Mouse (Mus musculus): ENCODE results near the gene Basp1. TPM values are rescaled to one million over a fixed set of nuclear protein-coding genes. Genes with fewer than 3 reads are reported as not detected.

Gene Basp1
- polyA plus RNA-seq, 1 experiment from 2014 or later, result 7.8 TPM

DNA sequence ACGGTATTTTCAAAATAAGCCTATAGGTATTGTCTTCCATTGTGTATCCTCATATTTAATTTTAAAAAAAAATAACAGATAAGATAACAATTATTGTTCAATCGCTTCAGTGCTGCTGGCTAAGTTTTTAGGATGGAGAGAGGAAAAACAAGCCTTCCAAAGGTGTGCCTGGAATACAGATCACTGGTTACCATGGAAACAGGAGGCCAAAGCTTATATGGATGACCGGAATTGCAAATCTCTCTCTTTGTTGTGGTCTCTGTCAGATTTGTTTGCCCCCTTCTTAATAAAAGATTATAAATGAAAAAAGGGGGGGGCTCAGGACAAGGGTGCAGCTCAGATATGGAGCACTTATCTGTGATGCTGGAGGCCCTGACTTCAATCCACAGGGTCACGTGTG is 2.4 kb upstream of the Basp1 start:
- peaks cover 13% of the 10 kb centered on the region for H3K4me1 ChIP-seq (replicated peaks)
- ATAC-seq (replicated peaks; ENCODE audit: insufficient number of reproducible peaks, insufficient read depth, low FRiP score, low read depth), result no peak
- 62% methylated on average over 4 of the region's 4 CpGs for WGBS

DNA sequence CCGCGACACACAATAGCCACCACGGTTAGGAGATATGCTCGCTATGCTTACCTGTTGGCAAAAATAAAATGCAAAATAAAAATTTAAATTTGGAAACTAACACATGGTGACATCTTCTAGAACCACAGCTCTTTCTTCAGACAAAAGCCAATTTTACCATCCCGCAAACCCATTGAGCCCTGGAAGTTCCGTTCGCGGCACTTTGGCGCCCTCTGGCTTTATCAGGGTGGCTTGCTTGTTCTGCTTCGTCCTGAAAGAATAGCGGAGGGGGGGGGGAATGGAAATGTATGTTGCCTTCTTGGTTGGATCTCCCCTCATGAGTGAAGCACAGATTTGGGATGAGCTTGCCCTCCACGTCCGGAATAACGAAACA is 1.2 kb upstream of the Basp1 start:
- H3K4me3 ChIP-seq, result peak overlapping the region; percentile 79
- H3K4me2 ChIP-seq, result peak overlapping the region; percentile 95
- no peaks in the 10 kb centered on the region for H3K9me3 ChIP-seq (replicated peaks)
- WGBS, result under 1% methylated on average over 14 of the region's 14 CpGs
- peaks cover 6% of the 10 kb centered on the region; the same call in 1 of the 2 replicates for H3K27me3 ChIP-seq
- H3K9ac ChIP-seq, result no peak overlapping the region
- H3K4me1 ChIP-seq (replicated peaks), result peaks cover 13% of the 10 kb centered on the region
- no peaks in the 10 kb centered on the region for H3K36me3 ChIP-seq
- no peak overlapping the region for H3K27ac ChIP-seq
- ATAC-seq (replicated peaks; ENCODE audit: insufficient number of reproducible peaks, insufficient read depth, low FRiP score, low read depth), result peak; percentile 29; the same call in 1 of the 2 replicates

More for the DNA sequence above, 2.4 kb upstream of the Basp1 start:
- no peaks in the 10 kb centered on the region for H3K36me3 ChIP-seq
- no peaks in the 10 kb centered on the region for H3K9me3 ChIP-seq (replicated peaks)
- H3K4me2 ChIP-seq, result no peak overlapping the region
- no peak overlapping the region for H3K27ac ChIP-seq
- H3K9ac ChIP-seq, result no peak overlapping the region
- H3K27me3 ChIP-seq, result peaks cover 6% of the 10 kb centered on the region; the same call in 1 of the 2 replicates
- no peak overlapping the region for H3K4me3 ChIP-seq

DNA sequence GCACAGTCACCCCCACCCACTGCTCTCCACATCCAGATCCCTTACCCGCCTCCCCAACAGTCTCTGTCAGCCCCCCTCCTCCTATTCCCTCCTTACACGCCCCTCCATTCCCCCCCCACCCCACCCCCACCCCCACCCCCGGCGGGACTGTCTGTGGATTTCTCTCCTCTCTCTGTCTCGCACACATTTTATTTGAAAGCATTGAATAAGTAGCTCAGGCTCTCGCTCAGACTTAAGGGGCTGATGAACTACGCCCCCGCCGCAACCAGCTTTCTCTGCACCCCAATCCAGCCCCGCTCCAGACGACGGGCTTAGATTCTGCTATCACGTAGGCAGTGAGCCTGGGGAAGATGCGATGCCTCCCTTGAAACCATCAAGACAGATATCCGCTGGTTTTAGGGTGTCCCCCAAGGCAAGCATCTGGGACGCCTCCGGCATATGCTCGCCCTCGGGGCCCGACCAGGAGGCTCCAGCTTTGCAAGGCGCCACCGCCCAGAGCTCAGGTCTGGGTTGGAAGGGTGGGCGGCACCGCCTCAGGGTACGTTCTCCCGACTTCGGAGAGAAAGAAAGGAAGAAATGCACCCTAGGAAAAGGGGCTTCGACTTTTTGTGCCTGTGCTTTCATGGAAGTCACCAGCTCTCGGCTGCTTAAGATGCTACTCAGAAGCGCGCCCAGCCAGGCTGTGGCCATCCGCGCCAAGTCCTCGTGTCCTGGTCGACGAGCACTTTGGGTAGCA is 615 bp upstream of the Basp1 start:
- Histone ChIP-seq H3K9ac (peak overlapping the region; percentile 67), H3K36me3 (no peaks in the 10 kb centered on the region), H3K9me3 (replicated peaks) (no peaks in the 10 kb centered on the region), H3K4me1 (replicated peaks) (peaks cover 13% of the 10 kb centered on the region), H3K4me2 (peak overlapping the region; percentile 95), H3K27ac (no peak overlapping the region; the same call in 1 of the 2 replicates), H3K4me3 (peak overlapping the region; percentile 79), H3K27me3 (peaks cover 6% of the 10 kb centered on the region; the same call in 1 of the 2 replicates)
- WGBS, result under 1% methylated on average over 35 of the region's 36 CpGs
- peak; percentile 28 for ATAC-seq (replicated peaks; ENCODE audit: insufficient number of reproducible peaks, insufficient read depth, low FRiP score, low read depth)

- ATAC-seq (replicated peaks; ENCODE audit: insufficient number of reproducible peaks, insufficient read depth, low FRiP score, low read depth), result 0 out of 2 replicates have a peak, but pooled peaks have one; percentile 11
- peak overlapping the region; percentile 67 for H3K9ac ChIP-seq
- peaks cover 3% of the 10 kb centered on the region; the same call in 1 of the 2 replicates for H3K27me3 ChIP-seq
- H3K36me3 ChIP-seq, result no peaks in the 10 kb centered on the region
- H3K4me1 ChIP-seq (replicated peaks), result peaks cover 13% of the 10 kb centered on the region
- 0% methylated on average over 35 of the region's 35 CpGs for WGBS
- H3K4me3 ChIP-seq, result peak overlapping the region; percentile 79
- H3K4me2 ChIP-seq, result peak overlapping the region; percentile 95
- no peaks in the 10 kb centered on the region for H3K9me3 ChIP-seq (replicated peaks)
- peak overlapping the region; percentile 35; the same call in 1 of the 2 replicates for H3K27ac ChIP-seq
Measured at GRCm38 (mm10) chr15:25412761-25413261, 753 bp downstream of the Basp1 start.

DNA sequence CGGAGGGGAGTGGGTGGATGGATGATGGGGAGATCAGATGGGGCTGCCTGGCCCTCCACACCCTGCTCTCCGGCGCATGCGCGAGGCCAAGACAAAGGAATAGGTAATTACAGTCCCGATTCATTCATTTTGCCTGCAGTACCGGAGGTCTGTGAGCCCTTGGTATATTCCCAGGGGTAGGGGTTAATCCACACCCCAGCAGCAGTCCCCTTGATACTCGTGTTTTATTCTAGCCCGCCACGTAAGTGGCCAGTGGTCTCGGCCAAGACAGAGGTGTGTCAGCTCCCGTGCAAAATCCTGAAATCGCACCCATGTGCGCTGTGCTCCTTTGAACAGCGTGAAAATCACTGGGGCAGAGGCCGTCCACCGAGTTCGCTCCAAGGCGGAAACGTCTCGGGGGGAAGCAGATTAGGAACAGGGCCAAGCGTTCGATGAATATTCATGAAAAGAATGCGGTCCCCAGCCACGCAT is 1.4 kb downstream of the Basp1 start:
- H3K4me2 ChIP-seq, result peak overlapping the region; percentile 95
- peaks cover 13% of the 10 kb centered on the region for H3K4me1 ChIP-seq (replicated peaks)
- no peaks in the 10 kb centered on the region for H3K36me3 ChIP-seq
- peak overlapping the region; percentile 79 for H3K4me3 ChIP-seq
- 0 out of 2 replicates have a peak, but pooled peaks have one; percentile 11 for ATAC-seq (replicated peaks; ENCODE audit: insufficient number of reproducible peaks, insufficient read depth, low FRiP score, low read depth)
- under 1% methylated on average over 25 of the region's 25 CpGs for WGBS
- H3K27me3 ChIP-seq, result peaks cover 3% of the 10 kb centered on the region; the same call in 1 of the 2 replicates
- H3K27ac ChIP-seq, result peak overlapping the region; percentile 35; the same call in 1 of the 2 replicates
- no peaks in the 10 kb centered on the region for H3K9me3 ChIP-seq (replicated peaks)
- peak overlapping the region; percentile 67 for H3K9ac ChIP-seq

DNA sequence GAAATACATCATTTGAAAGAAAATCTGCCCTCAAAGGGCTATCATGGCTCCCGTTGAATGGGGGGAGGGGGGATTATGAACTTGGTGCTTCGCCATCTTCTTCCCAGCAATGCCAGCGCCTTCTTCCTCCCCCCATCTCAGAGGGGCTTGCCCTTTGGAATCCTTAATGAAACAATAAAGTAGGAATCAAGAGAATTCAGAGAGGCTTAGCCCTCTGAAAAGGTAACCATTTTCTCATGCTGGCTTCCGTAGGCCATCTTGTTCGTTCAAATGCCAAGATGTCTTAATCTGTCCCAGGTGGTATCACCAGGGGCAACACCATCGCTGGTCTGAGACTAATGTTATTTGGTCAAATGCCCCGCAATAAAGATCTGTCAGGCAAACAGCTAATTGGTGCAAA is 2.1 kb downstream of the Basp1 start:
- no peak for ATAC-seq (replicated peaks; ENCODE audit: insufficient number of reproducible peaks, insufficient read depth, low FRiP score, low read depth)
- Histone ChIP-seq H3K27me3 (peaks cover 3% of the 10 kb centered on the region; the same call in 1 of the 2 replicates), H3K27ac (no peak overlapping the region), H3K4me2 (peak overlapping the region; percentile 95), H3K9ac (no peak overlapping the region), H3K4me3 (peak overlapping the region; percentile 79), H3K36me3 (no peaks in the 10 kb centered on the region), H3K4me1 (replicated peaks) (peaks cover 13% of the 10 kb centered on the region), H3K9me3 (replicated peaks) (no peaks in the 10 kb centered on the region)
- 62% methylated on average over 7 of the region's 7 CpGs for WGBS

GRCm38 (mm10) chr15:25405926-25406325 is 7.6 kb downstream of the Basp1 start:
- Histone ChIP-seq H3K27me3 (no peaks in the 10 kb centered on the region), H3K4me1 (replicated peaks) (no peaks in the 10 kb centered on the region), H3K27ac (no peak overlapping the region), H3K4me3 (no peak overlapping the region), H3K9me3 (replicated peaks) (no peaks in the 10 kb centered on the region), H3K4me2 (no peak overlapping the region), H3K36me3 (no peaks in the 10 kb centered on the region), H3K9ac (no peak overlapping the region)
- 75% methylated on average over 5 of the region's 5 CpGs for WGBS
- no peak for ATAC-seq (replicated peaks; ENCODE audit: insufficient number of reproducible peaks, insufficient read depth, low FRiP score, low read depth)

DNA sequence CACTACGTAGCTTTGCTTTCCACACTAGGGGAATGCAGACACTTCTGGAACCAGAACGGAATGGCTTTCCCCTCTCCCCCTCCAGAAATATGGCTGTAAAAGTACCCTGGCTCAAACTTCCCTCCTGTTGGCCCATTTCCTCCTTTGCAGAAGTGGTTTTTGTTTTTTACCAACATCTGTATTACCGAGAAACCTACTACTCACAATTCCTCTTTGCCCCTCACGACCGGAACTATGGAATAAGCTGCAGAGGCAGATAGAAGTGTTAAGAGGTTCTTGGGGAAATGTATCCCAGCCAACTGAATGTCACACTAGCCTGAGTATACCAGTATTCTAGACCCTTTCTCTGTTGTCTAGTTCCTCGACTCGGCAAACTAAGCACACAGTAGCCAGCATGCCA is 9.7 kb downstream of the Basp1 start:
- Histone ChIP-seq H3K9ac (no peak overlapping the region), H3K27me3 (no peaks in the 10 kb centered on the region), H3K9me3 (replicated peaks) (no peaks in the 10 kb centered on the region), H3K27ac (no peak overlapping the region), H3K36me3 (no peaks in the 10 kb centered on the region), H3K4me1 (replicated peaks) (no peaks in the 10 kb centered on the region), H3K4me3 (no peak overlapping the region), H3K4me2 (no peak overlapping the region)
- WGBS, result 83% methylated on average over 7 of the region's 7 CpGs
- ATAC-seq (replicated peaks; ENCODE audit: insufficient number of reproducible peaks, insufficient read depth, low FRiP score, low read depth), result no peak

DNA sequence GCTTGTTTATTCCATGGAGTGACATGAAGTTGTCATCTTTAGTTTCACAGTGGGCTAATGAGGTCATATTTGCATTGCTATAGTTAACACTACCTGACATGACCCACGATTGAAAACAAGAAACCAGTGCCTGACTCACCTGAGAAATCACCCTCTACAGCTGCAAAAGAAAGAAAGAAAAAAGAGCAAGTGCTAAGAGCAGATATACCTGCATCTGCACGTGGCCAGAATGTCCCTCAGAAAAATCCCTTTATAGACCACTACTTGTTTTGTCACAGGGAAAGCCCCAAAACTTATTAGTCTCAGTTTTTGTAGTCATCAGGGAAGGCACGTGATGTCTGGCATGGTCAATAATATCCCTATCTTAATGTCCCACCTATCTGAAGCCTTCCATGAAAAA is 11.6 kb downstream of the Basp1 start:
- no peaks in the 10 kb centered on the region for H3K4me1 ChIP-seq (replicated peaks)
- H3K4me2 ChIP-seq, result no peak overlapping the region
- H3K27ac ChIP-seq, result no peak overlapping the region
- 73% methylated on average over 3 of the region's 3 CpGs for WGBS
- no peak for ATAC-seq (replicated peaks; ENCODE audit: insufficient number of reproducible peaks, insufficient read depth, low FRiP score, low read depth)
- no peaks in the 10 kb centered on the region for H3K27me3 ChIP-seq
- no peaks in the 10 kb centered on the region for H3K36me3 ChIP-seq
- no peak overlapping the region for H3K4me3 ChIP-seq
- no peak overlapping the region for H3K9ac ChIP-seq
- no peaks in the 10 kb centered on the region for H3K9me3 ChIP-seq (replicated peaks)

DNA sequence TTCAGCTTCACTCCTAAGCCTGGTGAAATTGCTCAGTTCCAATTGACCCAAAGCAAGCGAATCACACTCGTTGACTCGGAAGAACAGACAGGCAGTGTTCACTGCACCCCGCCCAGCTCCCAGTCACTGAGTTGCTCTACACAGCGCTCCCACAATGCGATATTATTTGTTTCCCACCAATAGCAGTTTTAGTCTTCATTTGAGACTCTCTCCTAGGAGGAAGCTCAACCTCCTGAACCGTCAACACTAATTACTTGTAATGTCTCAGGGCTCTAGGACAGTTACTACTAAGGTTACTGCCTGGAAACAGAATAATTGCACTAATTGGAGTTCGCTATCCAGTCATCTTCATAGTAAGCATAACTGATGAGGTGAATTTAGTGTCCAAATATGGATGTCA is 13.3 kb downstream of the Basp1 start:
- 88% methylated on average over 8 of the region's 8 CpGs for WGBS
- H3K36me3 ChIP-seq, result no peaks in the 10 kb centered on the region

DNA sequence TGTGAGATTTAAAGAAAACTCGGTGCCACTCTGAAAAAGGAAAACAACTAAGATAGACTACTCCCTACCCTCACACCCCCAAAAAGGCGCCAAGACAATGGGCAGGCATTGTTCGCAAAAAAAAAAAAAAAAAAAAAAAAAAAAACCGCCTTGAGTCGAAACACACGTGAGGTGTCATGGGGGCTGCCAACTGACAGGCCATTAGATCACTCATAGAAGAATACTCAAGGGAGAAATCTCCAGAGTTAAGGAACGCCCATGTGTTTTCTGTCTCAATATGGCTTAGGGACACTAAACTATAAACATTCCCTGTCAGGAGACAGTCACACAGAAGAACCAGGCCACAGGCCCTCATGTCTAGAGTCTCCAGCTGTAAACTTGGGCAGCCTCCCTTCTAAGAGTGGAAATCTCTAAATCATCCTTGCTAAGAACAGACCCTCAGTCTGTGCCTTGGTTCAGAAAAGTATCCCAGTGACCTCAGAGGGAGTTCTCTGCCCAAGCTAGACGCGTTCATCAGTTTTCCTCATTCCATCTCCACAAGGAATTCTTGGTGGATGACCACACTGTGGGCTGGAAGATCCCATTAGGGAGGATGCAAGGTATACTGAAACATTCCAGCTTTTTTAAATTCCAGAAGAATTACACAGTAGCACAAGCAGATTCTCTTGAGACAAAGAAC is 17.5 kb downstream of the Basp1 start:
- ATAC-seq (replicated peaks; ENCODE audit: insufficient number of reproducible peaks, insufficient read depth, low FRiP score, low read depth), result no peak

More for the DNA sequence above, 13.3 kb downstream of the Basp1 start:
- H3K4me2 ChIP-seq, result no peak overlapping the region
- H3K27ac ChIP-seq, result no peak overlapping the region
- ATAC-seq (replicated peaks; ENCODE audit: insufficient number of reproducible peaks, insufficient read depth, low FRiP score, low read depth), result no peak
- H3K9ac ChIP-seq, result no peak overlapping the region
- no peaks in the 10 kb centered on the region for H3K4me1 ChIP-seq (replicated peaks)
- no peak overlapping the region for H3K4me3 ChIP-seq
- H3K27me3 ChIP-seq, result no peaks in the 10 kb centered on the region
- H3K9me3 ChIP-seq (replicated peaks), result no peaks in the 10 kb centered on the region

More for the DNA sequence above, 17.5 kb downstream of the Basp1 start:
- Histone ChIP-seq H3K4me3 (no peak overlapping the region), H3K9me3 (replicated peaks) (no peaks in the 10 kb centered on the region), H3K4me1 (replicated peaks) (no peaks in the 10 kb centered on the region), H3K27me3 (no peaks in the 10 kb centered on the region), H3K9ac (no peak overlapping the region), H3K4me2 (no peak overlapping the region), H3K27ac (no peak overlapping the region), H3K36me3 (no peaks in the 10 kb centered on the region)
- WGBS, result 67% methylated on average over 9 of the region's 9 CpGs

Data from heart, embryonic 15.5 days (tissue).